Mouse (Mus musculus) cortical plate, adult 2 months (tissue): ENCODE measurements at regions not wholly inside any gene's neighbourhood (a gene's known extent, or its start where the extent isn't known, plus 50 kb on each side); places are given as distances from the start of the nearest gene placed in this dataset.

Experiments
- CTCF ChIP-seq: fragments of 200-500 bp; IDR thresholded peaks from 2 replicates; pipeline ENCODE4 v1.5.1; 2011; ENCODE audit warnings: mild to moderate bottlenecking, control low read depth, low read length; ENCODE audit not compliant: insufficient read depth; ENCODE audit errors: extremely low read depth
- POLR2A ChIP-seq: fragments of 200-500 bp; IDR thresholded peaks from 2 replicates; pipeline ENCODE4 v1.6.1; 2011; ENCODE audit warnings: mild to moderate bottlenecking, low read length, control low read depth; ENCODE audit not compliant: insufficient read depth; ENCODE audit errors: extremely low read depth

GRCm38 (mm10) chr13:111962155-111962554, 153.4 kb upstream of the Map3k1 start:
- TF ChIP-seq CTCF (no peak), POLR2A (no peak)
